Mouse (Mus musculus) ovary, adult 18-20 months (tissue): ENCODE results near the gene Lrp2.
"Not testable (repeated sequence)": the region's sequence is repeated elsewhere in the genome, so short reads cannot be mapped to it uniquely, and the experiment has no call there.

Experiments used
- DNase-seq: peaks from one replicate; pipeline ENCODE4 v3.0.0; 2022; ENCODE audit warnings: low spot score, mixed read lengths

Lrp2 gene

GRCm38 (mm10) chr2:69582861-69583260 is 3.0 kb downstream of the Lrp2 start:
- no peak for DNase-seq

- DNase-seq: not testable (repeated sequence)
These were observed 3.8 kb downstream of the Lrp2 start for GRCm38 (mm10) chr2:69582068-69582467.

- DNase-seq: no peak
These were observed 5.8 kb downstream of the Lrp2 start for GRCm38 (mm10) chr2:69580091-69580490.

- DNase-seq: no peak
These were observed 7.7 kb downstream of the Lrp2 start for GRCm38 (mm10) chr2:69578206-69578605.

- no peak for DNase-seq
These were observed 9.3 kb downstream of the Lrp2 start for GRCm38 (mm10) chr2:69576531-69576930.

GRCm38 (mm10) chr2:69574934-69575333 is 10.9 kb downstream of the Lrp2 start:
- DNase-seq: no peak

GRCm38 (mm10) chr2:69574261-69574660 is 11.6 kb downstream of the Lrp2 start:
- DNase-seq: no peak

- no peak for DNase-seq
These were observed 12.2 kb downstream of the Lrp2 start for GRCm38 (mm10) chr2:69573733-69574054.

GRCm38 (mm10) chr2:69573038-69573732 is 12.7 kb downstream of the Lrp2 start:
- DNase-seq: no peak

GRCm38 (mm10) chr2:69570556-69570955 is 15.3 kb downstream of the Lrp2 start:
- DNase-seq: no peak

GRCm38 (mm10) chr2:69566281-69566680 is 19.6 kb downstream of the Lrp2 start:
- DNase-seq: no peak

- no peak for DNase-seq
These were observed 22.4 kb downstream of the Lrp2 start for GRCm38 (mm10) chr2:69563492-69563891.

GRCm38 (mm10) chr2:69562761-69563160 is 23.1 kb downstream of the Lrp2 start:
- no peak for DNase-seq

- no peak for DNase-seq
These were observed 25.6 kb downstream of the Lrp2 start for GRCm38 (mm10) chr2:69560221-69560620.

GRCm38 (mm10) chr2:69559380-69559779 is 26.5 kb downstream of the Lrp2 start:
- DNase-seq: no peak

GRCm38 (mm10) chr2:69556686-69557085 is 29.2 kb downstream of the Lrp2 start:
- no peak for DNase-seq

- no peak for DNase-seq
These were observed 34.2 kb downstream of the Lrp2 start for GRCm38 (mm10) chr2:69551639-69552038.

- no peak for DNase-seq
These were observed 39.0 kb downstream of the Lrp2 start for GRCm38 (mm10) chr2:69546823-69547222.

- no peak for DNase-seq
These were observed 49.8 kb downstream of the Lrp2 start for GRCm38 (mm10) chr2:69536018-69536417.

GRCm38 (mm10) chr2:69531528-69532055 is 54.3 kb downstream of the Lrp2 start:
- no peak for DNase-seq

- DNase-seq: no peak
These were observed 55.0 kb downstream of the Lrp2 start for GRCm38 (mm10) chr2:69530691-69531527.

GRCm38 (mm10) chr2:69530126-69530525 is 55.7 kb downstream of the Lrp2 start:
- no peak for DNase-seq

- DNase-seq: no peak
These were observed 65.6 kb downstream of the Lrp2 start for GRCm38 (mm10) chr2:69520273-69520672.
